Mouse (Mus musculus) spleen, adult 2 months (tissue): ENCODE data around the gene Tlcd2. TPM values are rescaled to one million over a fixed set of nuclear protein-coding genes. Genes with fewer than 3 reads are reported as not detected.
A peak's percentile ranks its signal among the peaks of the same experiment; 100 is the strongest.

Experiments used
- DNase-seq, 2 experiments: peaks; one replicate each; pipeline versions ENCODE4 v3.0.0 to v3.0.0-alpha.2; 2012 to 2021; ENCODE audit warnings: low spot score in 2 of 2, low read depth in 1 of 2
- H3K27ac ChIP-seq: fragments of 200-500 bp; 2 replicates; pipeline ENCODE4 v1.5.1; 2012; ENCODE audit warnings: low read length, inconsistent platforms; ENCODE audit not compliant: insufficient read depth
- H3K27me3 ChIP-seq: fragments of 200-500 bp; 2 replicates; pipeline ENCODE4 v1.6.1; 2012; ENCODE audit warnings: mild to moderate bottlenecking, moderate library complexity, low read length, inconsistent platforms; ENCODE audit not compliant: control insufficient read depth, insufficient read depth
- H3K36me3 ChIP-seq: fragments of 200-500 bp; 2 replicates; pipeline ENCODE4 v1.6.1; 2012; ENCODE audit warnings: mild to moderate bottlenecking, low read length, inconsistent platforms; ENCODE audit not compliant: control insufficient read depth, insufficient read depth
- H3K4me1 ChIP-seq: fragments of 200-500 bp; 2 replicates; pipeline ENCODE4 v1.6.1; 2011; ENCODE audit warnings: inconsistent platforms; ENCODE audit not compliant: control insufficient read depth, insufficient read depth, insufficient read length
- H3K4me3 ChIP-seq: fragments of 200-500 bp; 2 replicates; pipeline ENCODE4 v1.5.1; 2011; ENCODE audit warnings: mild to moderate bottlenecking, inconsistent platforms; ENCODE audit not compliant: insufficient read depth, insufficient read length; ENCODE audit errors: extremely low read depth
- CTCF ChIP-seq: fragments of 200-500 bp; IDR thresholded peaks from 2 replicates; pipeline ENCODE4 v1.5.1; 2011; ENCODE audit warnings: mild to moderate bottlenecking, inconsistent platforms; ENCODE audit not compliant: insufficient read depth, insufficient read length, insufficient replicate concordance; ENCODE audit errors: extremely low read depth
- POLR2A ChIP-seq: fragments of 200-500 bp; IDR thresholded peaks from 2 replicates; pipeline ENCODE4 v1.6.1; 2011; ENCODE audit warnings: low read depth, low read length, inconsistent platforms
- WGBS: fragments of 180-500 bp; shearing (Covaris S2); methylation state at CpG from one replicate; pipeline ENCODE4 v1.1.7; 2018; 5-methylcytosine and 5-hydroxymethylcytosine counted together
- polyA plus RNA-seq: library from polyadenylated mRNA; depleted of rRNA; stranded (reverse); fragments of >200 nt; gene quantifications from 2 replicates; pipeline ENCODE4 v1.2.3, GENCODE M21; 2012

The Tlcd2 gene
- polyA plus RNA-seq, 1 experiment: 6.9 TPM

GRCm38 (mm10) chr11:75448575-75448974 lies 12.9 kb upstream of the Tlcd2 start:
- H3K27ac ChIP-seq: no peak overlapping the region

GRCm38 (mm10) chr11:75449695-75450094 lies 11.8 kb upstream of the Tlcd2 start:
- H3K4me1 ChIP-seq: peaks cover 15% of the 10 kb centered on the region

More at GRCm38 (mm10) chr11:75448575-75448974, 12.9 kb upstream of the Tlcd2 start:
- Histone ChIP-seq H3K4me1 (peaks cover 9% of the 10 kb centered on the region), H3K27me3 (no peaks in the 10 kb centered on the region), H3K36me3 (peaks cover 58% of the 10 kb centered on the region), H3K4me3 (no peak overlapping the region)
- DNase-seq: no peak
- 71% methylated on average over 3 of the region's 3 CpGs for whole genome bisulfite sequencing
- TF ChIP-seq POLR2A (no peak), CTCF (no peak)

GRCm38 (mm10) chr11:75450304-75450908 lies 11.1 kb upstream of the Tlcd2 start:
- Histone ChIP-seq H3K4me1 (peaks cover 21% of the 10 kb centered on the region), H3K36me3 (peaks cover 41% of the 10 kb centered on the region), H3K4me3 (no peak overlapping the region; the same call in 1 of the 2 replicates), H3K27me3 (no peaks in the 10 kb centered on the region), H3K27ac (peak overlapping the region; percentile 31; the same call in 1 of the 2 replicates)
- 75% methylated on average over 8 of the region's 8 CpGs for WGBS
- no peak for TF ChIP-seq CTCF
- TF ChIP-seq POLR2A: no peak
- DNase-seq: no peak

More at GRCm38 (mm10) chr11:75449695-75450094, 11.8 kb upstream of the Tlcd2 start:
- Histone ChIP-seq H3K27me3 (no peaks in the 10 kb centered on the region), H3K4me3 (no peak overlapping the region), H3K36me3 (peaks cover 48% of the 10 kb centered on the region), H3K27ac (no peak overlapping the region)
- TF ChIP-seq POLR2A (no peak), CTCF (no peak)
- no peak for DNase-seq
- 76% methylated on average over 7 of the region's 7 CpGs for WGBS

- Histone ChIP-seq H3K27me3 (no peaks in the 10 kb centered on the region), H3K4me3 (no peak overlapping the region; the same call in 1 of the 2 replicates), H3K36me3 (peaks cover 36% of the 10 kb centered on the region), H3K4me1 (peaks cover 21% of the 10 kb centered on the region), H3K27ac (peak overlapping the region; percentile 31; the same call in 1 of the 2 replicates)
- WGBS: 82% methylated on average over 15 of the region's 15 CpGs
- TF ChIP-seq POLR2A (no peak), CTCF (no peak)
- DNase-seq: no peak
These were observed 10.6 kb upstream of the Tlcd2 start for GRCm38 (mm10) chr11:75450936-75451335.

GRCm38 (mm10) chr11:75452081-75452480 lies 9.4 kb upstream of the Tlcd2 start:
- no peak overlapping the region for H3K4me3 ChIP-seq
- DNase-seq: no peak
- WGBS: 93% methylated on average over 8 of the region's 8 CpGs
- H3K27ac ChIP-seq: no peak overlapping the region
- H3K4me1 ChIP-seq: peaks cover 26% of the 10 kb centered on the region
- TF ChIP-seq POLR2A: no peak
- TF ChIP-seq CTCF: no peak
- peaks cover 28% of the 10 kb centered on the region for H3K36me3 ChIP-seq
- no peaks in the 10 kb centered on the region for H3K27me3 ChIP-seq

GRCm38 (mm10) chr11:75452812-75453557 lies 8.5 kb upstream of the Tlcd2 start:
- Histone ChIP-seq H3K27ac (no peak overlapping the region), H3K4me1 (peaks cover 28% of the 10 kb centered on the region), H3K27me3 (no peaks in the 10 kb centered on the region), H3K4me3 (no peak overlapping the region), H3K36me3 (peaks cover 21% of the 10 kb centered on the region)
- TF ChIP-seq CTCF (no peak), POLR2A (no peak)
- DNase-seq: no peak
- WGBS: 95% methylated on average over 31 of the region's 31 CpGs
